Mouse (Mus musculus) MEL (cell line): Measurements from ENCODE around the gene Tbc1d17.

ENCODE experiments used
- BHLHE40 ChIP-seq: IDR thresholded peaks from 2 replicates; pipeline ENCODE4 v1.6.1; 2012; ENCODE audit warnings: low read depth, mild to moderate bottlenecking, inconsistent platforms, low read length, improper control_type of control experiment, borderline replicate concordance
- CTCF ChIP-seq, 3 experiments: IDR thresholded peaks in 2 of 3; conservative IDR thresholded peaks in 1 of 3; 2 replicates each; pipeline ENCODE4 v1.5.1; 2011 to 2012; ENCODE audit warnings: low read length in 3 of 3, low read depth in 2 of 3, mild to moderate bottlenecking in 2 of 3, improper control_type of control experiment in 1 of 3, inconsistent platforms in 1 of 3, mixed read lengths in 1 of 3, moderate library complexity in 1 of 3; ENCODE audit not compliant: control insufficient read depth in 1 of 3, insufficient read depth in 1 of 3, poor library complexity in 1 of 3, severe bottlenecking in 1 of 3
- MAX ChIP-seq: IDR thresholded peaks from 2 replicates; pipeline ENCODE4 v1.6.1; 2011; ENCODE audit warnings: low read length, improper control_type of control experiment
- POLR2AphosphoS2 ChIP-seq: IDR thresholded peaks from 2 replicates; pipeline ENCODE4 v1.6.1; 2011; ENCODE audit warnings: low read length, improper control_type of control experiment

DNA sequence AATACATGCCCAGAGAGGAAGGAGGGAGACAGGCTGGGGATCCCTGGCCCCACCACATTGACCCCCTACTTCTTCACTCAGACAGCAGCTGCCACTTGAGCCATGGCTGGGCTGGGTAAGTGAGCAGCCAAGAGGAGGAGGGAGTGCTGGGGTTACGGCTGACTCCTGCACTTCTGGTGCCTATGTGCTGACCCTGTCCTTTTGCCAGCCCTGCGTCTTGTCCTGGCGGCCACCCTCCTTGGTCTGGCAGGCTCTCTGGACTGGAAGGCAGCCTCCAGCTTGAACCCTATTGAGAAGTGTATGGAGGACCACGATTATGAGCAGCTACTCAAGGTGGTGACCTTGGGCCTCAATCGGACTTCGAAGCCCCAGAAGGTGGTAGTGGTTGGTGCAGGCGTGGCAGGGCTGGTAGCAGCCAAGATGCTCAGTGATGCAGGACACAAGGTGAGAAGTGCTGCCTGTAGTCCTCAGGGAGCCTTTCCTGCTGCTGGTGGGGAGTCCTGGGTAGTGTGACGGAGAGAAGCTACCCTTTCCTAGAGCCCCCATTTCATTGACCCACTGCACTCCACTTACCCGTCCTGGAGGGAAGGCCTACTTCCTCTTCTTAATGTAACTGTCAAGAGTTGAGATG lies 12.3 kb downstream of the Tbc1d17 start:
- TF ChIP-seq CTCF (IDR thresholded peaks at IDR 0.05 in 2 of 3, conservative IDR thresholded peaks at IDR 0.05 in 1 of 3; ENCODE audit: control insufficient read depth in 1 of 3, insufficient read depth in 1 of 3, low read depth in 2 of 3, low read length in 3 of 3, poor library complexity in 1 of 3, severe bottlenecking in 1 of 3): no peak
- no peak for TF ChIP-seq POLR2AphosphoS2
- no peak for TF ChIP-seq BHLHE40
- TF ChIP-seq MAX: no peak
